Mouse (Mus musculus) limb, embryonic 12.5 days (tissue): ENCODE measurements around the gene Evx2. TPM values are rescaled to one million over a fixed set of nuclear protein-coding genes. Genes with fewer than 3 reads are reported as not detected.

Experiments
- ATAC-seq: fragments of 200-750 bp; cut with Nextera tagmentation; 2 replicates; pipeline ENCODE4 v1.8.0; 2017; ENCODE audit warnings: low read depth, moderate TSS enrichment; ENCODE audit not compliant: insufficient number of reproducible peaks, insufficient read depth, low FRiP score, low TSS enrichment
- H3K27ac ChIP-seq: fragments of 300-500 bp; sonication (generic); 2 replicates; pipeline ENCODE4 v1.5.1; 2016; ENCODE audit warnings: mild to moderate bottlenecking, moderate library complexity
- H3K27me3 ChIP-seq: fragments of 300-500 bp; sonication (generic); 2 replicates; pipeline ENCODE4 v1.6.1; 2016; ENCODE audit warnings: mild to moderate bottlenecking, moderate library complexity
- H3K36me3 ChIP-seq: fragments of 300-500 bp; sonication (generic); 2 replicates; pipeline ENCODE4 v1.6.1; 2016; ENCODE audit warnings: mild to moderate bottlenecking, moderate library complexity
- H3K4me1 ChIP-seq: fragments of 300-500 bp; sonication (generic); replicated peaks from 2 replicates; pipeline ENCODE4 v1.6.1; 2016
- H3K4me2 ChIP-seq: fragments of 300-500 bp; sonication (generic); 2 replicates; pipeline ENCODE4 v1.6.1; 2016; ENCODE audit warnings: mild to moderate bottlenecking, moderate library complexity
- H3K4me3 ChIP-seq: fragments of 300-500 bp; sonication (generic); replicated peaks from 2 replicates; pipeline ENCODE4 v1.5.1; 2016; ENCODE audit warnings: mild to moderate bottlenecking
- H3K9ac ChIP-seq: fragments of 300-500 bp; sonication (generic); replicated peaks from 2 replicates; pipeline ENCODE4 v1.6.1; 2016; ENCODE audit warnings: mild to moderate bottlenecking, moderate library complexity
- H3K9me3 ChIP-seq: fragments of 300-500 bp; sonication (generic); 2 replicates; pipeline ENCODE4 v1.6.1; 2016; ENCODE audit warnings: mild to moderate bottlenecking, moderate library complexity
- WGBS: fragments of 180-500 bp; shearing (Covaris S2); methylation state at CpG from one replicate; pipeline ENCODE4 v1.1.7; 2016; 5-methylcytosine and 5-hydroxymethylcytosine counted together
- polyA plus RNA-seq: library from polyadenylated mRNA; unstranded; fragments of >200 nt; fragmentation: Nextera tagmentation; extraction: Ambion mirVana; gene quantifications from 2 replicates; pipeline ENCODE4 v1.2.1, GENCODE M21; 2016

The Evx2 gene
- polyA plus RNA-seq, 1 experiment from 2014 or later = 8.3 TPM

DNA sequence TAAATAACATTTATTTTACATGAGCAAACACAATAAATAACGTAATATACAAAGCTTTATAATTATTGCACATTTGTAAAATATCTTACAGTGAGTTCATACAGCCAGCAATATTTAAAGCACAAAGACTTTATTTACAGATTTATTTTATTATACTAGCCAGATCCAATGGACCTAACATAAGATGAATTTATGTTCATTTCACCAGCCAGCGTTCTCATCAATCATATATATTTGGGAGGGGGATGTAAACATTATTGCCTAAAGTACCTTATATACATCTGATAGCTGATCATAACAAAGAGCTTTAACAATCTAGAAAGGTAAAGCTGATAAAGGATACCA, 6.4 kb downstream of the Evx2 start:
- WGBS = 36% methylated on average over 2 of the region's 2 CpGs
- Histone ChIP-seq H3K9me3 (no peaks in the 10 kb centered on the region), H3K4me1 (peaks cover 44% of the 10 kb centered on the region), H3K27me3 (peaks cover 76% of the 10 kb centered on the region), H3K9ac (no peak overlapping the region), H3K36me3 (0 out of 2 replicates have a peak, but pooled peaks cover 8% of the 10 kb centered on the region), H3K27ac (no peak overlapping the region), H3K4me3 (no peak overlapping the region), H3K4me2 (no peak overlapping the region)
- ATAC-seq = no peak

DNA sequence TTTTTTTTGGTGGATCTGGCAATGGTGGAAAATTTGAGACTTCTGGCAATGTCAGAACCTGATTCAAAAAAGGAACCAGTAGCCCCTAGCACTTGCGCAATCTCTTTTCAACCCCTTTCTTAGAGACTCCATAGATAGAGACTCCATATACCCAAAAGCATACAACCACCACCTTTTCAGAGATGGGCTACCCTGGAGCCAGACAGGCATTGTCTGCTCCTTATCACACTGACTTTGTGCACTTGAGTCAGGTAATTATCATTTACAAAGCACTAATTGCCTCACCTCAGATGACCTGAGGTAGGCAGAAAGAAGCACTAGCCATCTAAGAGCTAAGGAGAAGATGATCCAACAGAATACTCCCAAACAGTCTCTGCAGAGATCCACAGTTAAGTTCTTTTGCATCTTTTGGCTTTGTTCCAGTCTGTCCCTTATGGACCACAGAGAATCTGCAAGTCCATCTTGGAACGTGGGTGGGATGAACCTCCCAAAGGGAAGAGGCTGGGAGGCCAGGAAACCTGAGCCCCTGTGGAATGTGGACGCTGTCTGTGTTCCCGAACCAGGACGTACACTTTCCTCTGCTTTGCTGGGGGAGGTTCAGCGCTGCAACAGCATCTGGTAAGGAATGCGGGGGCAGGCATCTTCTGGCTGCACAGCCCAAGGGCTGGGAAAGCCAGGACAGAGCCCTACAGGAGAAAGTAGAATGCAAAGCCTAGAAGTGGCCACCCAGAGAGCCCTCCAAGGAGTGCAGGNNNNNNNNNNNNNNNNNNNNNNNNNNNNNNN, 12.1 kb downstream of the Evx2 start:
- peak overlapping the region; percentile 44 for H3K4me2 ChIP-seq
- no peaks in the 10 kb centered on the region for H3K9me3 ChIP-seq
- no peaks in the 10 kb centered on the region for H3K36me3 ChIP-seq
- 18% methylated on average over 7 of the region's 7 CpGs for WGBS
- no peak overlapping the region for H3K4me3 ChIP-seq
- H3K27me3 ChIP-seq = peaks cover 76% of the 10 kb centered on the region
- peaks cover 34% of the 10 kb centered on the region for H3K4me1 ChIP-seq
- no peak for ATAC-seq
- H3K9ac ChIP-seq = no peak overlapping the region
- no peak overlapping the region for H3K27ac ChIP-seq

DNA sequence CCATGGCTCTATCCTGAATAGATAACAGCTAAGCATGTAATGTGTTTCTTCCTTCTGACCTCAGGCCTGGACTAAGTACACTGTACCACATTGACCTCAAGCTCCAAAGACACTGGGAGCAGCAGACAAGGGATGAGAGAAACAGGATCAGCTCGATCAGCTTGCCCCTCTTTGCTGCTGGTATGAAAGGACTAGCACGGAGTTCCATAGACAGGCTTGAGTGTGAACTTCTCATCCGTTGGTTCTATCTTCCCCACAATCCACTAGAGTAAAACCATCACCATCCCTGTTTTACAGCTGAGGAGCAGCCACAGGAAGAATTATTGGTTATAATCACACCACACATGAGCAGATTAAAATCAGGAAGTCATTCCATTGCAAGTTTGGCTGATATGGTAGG, 13.7 kb downstream of the Evx2 start:
- WGBS = 79% methylated on average over 3 of the region's 3 CpGs
- H3K9me3 ChIP-seq = no peaks in the 10 kb centered on the region
- no peak overlapping the region for H3K27ac ChIP-seq
- H3K36me3 ChIP-seq = no peaks in the 10 kb centered on the region
- H3K9ac ChIP-seq = no peak overlapping the region
- H3K4me3 ChIP-seq = no peak overlapping the region
- no peak overlapping the region for H3K4me2 ChIP-seq
- H3K4me1 ChIP-seq = peaks cover 32% of the 10 kb centered on the region
- peaks cover 65% of the 10 kb centered on the region for H3K27me3 ChIP-seq
- no peak for ATAC-seq

DNA sequence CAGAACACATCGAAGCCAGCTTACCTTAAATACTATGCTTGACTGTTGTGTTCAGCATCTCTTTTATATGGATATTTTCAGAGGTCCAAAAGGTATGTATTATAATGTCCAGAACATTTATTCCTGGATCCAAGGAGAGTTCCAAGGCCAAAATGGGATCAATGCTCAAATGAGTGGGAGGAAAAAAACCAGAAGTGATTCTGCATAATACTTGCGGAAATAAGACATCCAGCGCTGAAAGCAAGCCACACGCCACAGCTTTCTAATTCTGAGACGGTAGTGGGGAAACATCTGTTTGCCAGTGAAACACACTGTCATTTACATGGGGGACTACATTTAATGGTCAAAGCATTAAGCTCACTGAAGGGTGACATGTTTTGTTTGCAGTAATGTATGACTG, 16.9 kb downstream of the Evx2 start:
- H3K4me2 ChIP-seq = no peak overlapping the region
- H3K9me3 ChIP-seq = no peaks in the 10 kb centered on the region
- H3K27ac ChIP-seq = no peak overlapping the region
- no peak overlapping the region for H3K4me3 ChIP-seq
- H3K9ac ChIP-seq = no peak overlapping the region
- 60% methylated on average over 5 of the region's 5 CpGs for WGBS
- ATAC-seq = no peak
- H3K36me3 ChIP-seq = no peaks in the 10 kb centered on the region
- peaks cover 39% of the 10 kb centered on the region for H3K27me3 ChIP-seq
- peaks cover 3% of the 10 kb centered on the region for H3K4me1 ChIP-seq

DNA sequence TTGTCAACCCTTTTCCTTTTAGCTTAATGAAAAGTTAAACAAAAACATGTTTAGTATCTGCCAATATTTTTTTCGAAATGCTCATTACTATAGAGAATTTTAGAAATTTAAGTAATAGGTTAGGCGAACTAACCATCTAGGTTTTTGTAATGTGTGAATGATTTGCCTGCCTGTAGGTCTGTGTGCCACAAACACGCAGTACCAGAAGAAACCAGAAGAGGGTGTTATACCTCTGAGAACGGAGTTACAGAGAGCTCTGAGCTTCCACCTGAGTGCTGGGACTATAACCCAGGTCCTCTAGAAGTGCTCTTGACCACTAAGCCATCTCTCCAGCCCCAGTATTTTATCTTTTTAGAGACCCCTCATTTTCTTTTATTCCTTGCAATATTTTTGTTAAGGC, 23.9 kb downstream of the Evx2 start:
- H3K9ac ChIP-seq = no peak overlapping the region
- no peak for ATAC-seq
- no peaks in the 10 kb centered on the region for H3K4me1 ChIP-seq
- H3K4me2 ChIP-seq = no peak overlapping the region
- WGBS = 67% methylated on average over 4 of the region's 4 CpGs
- H3K27me3 ChIP-seq = 0 out of 2 replicates have a peak, but pooled peaks cover 4% of the 10 kb centered on the region
- peaks cover 6% of the 10 kb centered on the region; the same call in 1 of the 2 replicates for H3K9me3 ChIP-seq
- no peak overlapping the region for H3K27ac ChIP-seq
- no peak overlapping the region for H3K4me3 ChIP-seq
- H3K36me3 ChIP-seq = no peaks in the 10 kb centered on the region

DNA sequence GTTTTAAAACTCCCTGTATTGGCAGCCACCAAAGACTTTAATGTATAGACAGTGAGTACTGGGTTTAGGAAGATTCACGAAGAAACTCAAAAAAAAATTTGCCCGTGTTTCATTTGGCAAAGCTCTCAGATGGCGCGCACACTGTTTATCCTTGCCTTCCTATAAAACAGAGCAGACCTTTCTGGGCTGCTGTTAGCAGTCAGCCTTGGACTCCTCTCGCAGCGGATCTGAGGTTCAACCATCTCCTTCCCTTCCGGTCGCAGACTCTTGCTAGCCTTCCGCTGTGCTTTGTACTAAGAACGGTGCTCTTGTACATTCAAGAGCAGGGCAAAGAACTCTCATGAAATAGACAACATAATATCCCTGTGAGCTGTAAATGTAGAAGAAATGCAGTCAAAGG, 39.0 kb downstream of the Evx2 start:
- peak overlapping the region; percentile 53 for H3K4me2 ChIP-seq
- H3K27ac ChIP-seq = peak overlapping the region; percentile 95
- no peak for ATAC-seq

DNA sequence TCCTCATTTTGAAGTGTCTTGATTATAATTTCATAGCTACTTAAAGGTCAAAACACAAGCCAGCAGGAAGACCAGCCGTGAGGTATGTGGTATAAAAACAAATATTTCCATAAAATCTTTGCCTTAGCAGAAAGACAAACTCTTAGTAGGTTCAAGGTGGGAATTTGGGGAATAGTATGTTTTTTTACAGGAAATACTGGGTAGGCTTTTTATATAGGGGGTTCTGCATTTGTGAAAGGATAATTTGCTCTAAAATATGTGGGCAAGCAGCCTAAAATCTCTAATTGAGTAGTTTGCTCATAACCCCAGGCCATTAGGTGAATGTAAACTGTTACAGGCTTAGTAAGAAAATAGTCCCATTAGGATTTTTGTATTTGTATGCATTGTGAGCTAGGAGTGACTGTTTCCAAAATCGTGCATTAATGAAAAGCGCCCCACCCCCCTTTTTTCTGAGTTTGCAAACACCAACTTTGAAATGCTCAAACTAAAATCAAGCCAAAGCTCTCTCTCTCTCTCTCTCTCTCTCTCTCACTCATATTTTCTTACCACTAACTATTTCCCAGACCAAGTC, 39.6 kb downstream of the Evx2 start:
- H3K9ac ChIP-seq = no peak overlapping the region
- ATAC-seq = peak; percentile 70; the same call in 1 of the 2 replicates
- H3K4me1 ChIP-seq = peaks cover 24% of the 10 kb centered on the region
- no peaks in the 10 kb centered on the region for H3K9me3 ChIP-seq
- 31% methylated on average over 3 of the region's 3 CpGs for WGBS
- H3K27ac ChIP-seq = peak overlapping the region; percentile 95
- no peak overlapping the region for H3K4me3 ChIP-seq
- no peaks in the 10 kb centered on the region for H3K36me3 ChIP-seq
- peak overlapping the region; percentile 53 for H3K4me2 ChIP-seq
- no peaks in the 10 kb centered on the region for H3K27me3 ChIP-seq

More for the DNA sequence above, 39.0 kb downstream of the Evx2 start:
- Histone ChIP-seq H3K4me3 (peak overlapping the region; percentile 17; the same call in 1 of the 2 replicates), H3K4me1 (peaks cover 24% of the 10 kb centered on the region), H3K27me3 (no peaks in the 10 kb centered on the region), H3K9me3 (no peaks in the 10 kb centered on the region), H3K9ac (peak overlapping the region; percentile 48; the same call in 1 of the 2 replicates), H3K36me3 (no peaks in the 10 kb centered on the region)
- WGBS = 46% methylated on average over 10 of the region's 10 CpGs

DNA sequence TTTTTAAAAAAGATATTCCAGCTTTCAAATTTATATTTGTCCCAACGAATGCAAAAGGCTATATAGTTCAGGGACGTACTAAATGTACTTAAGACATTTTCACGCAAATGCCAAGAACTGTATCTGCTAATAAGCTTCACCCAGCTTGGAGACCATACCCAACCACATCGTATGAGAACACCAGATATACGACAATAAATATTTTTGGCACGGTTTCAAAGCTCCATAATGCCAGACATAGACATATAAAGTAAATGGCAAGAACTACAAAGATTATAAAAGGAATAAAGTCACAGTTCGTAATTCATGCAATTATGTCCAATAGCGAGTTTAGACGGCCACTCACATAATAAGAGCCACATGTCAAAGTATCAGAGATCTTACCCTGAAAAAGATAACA, 41.7 kb downstream of the Evx2 start:
- H3K36me3 ChIP-seq = no peaks in the 10 kb centered on the region
- no peak for ATAC-seq
- WGBS = 30% methylated on average over 9 of the region's 9 CpGs
- peaks cover 24% of the 10 kb centered on the region for H3K4me1 ChIP-seq
- peak overlapping the region; percentile 20; the same call in 1 of the 2 replicates for H3K4me2 ChIP-seq
- no peak overlapping the region for H3K4me3 ChIP-seq
- H3K27ac ChIP-seq = no peak overlapping the region
- H3K9me3 ChIP-seq = peaks cover 9% of the 10 kb centered on the region; the same call in 1 of the 2 replicates
- H3K9ac ChIP-seq = no peak overlapping the region
- H3K27me3 ChIP-seq = no peaks in the 10 kb centered on the region

DNA sequence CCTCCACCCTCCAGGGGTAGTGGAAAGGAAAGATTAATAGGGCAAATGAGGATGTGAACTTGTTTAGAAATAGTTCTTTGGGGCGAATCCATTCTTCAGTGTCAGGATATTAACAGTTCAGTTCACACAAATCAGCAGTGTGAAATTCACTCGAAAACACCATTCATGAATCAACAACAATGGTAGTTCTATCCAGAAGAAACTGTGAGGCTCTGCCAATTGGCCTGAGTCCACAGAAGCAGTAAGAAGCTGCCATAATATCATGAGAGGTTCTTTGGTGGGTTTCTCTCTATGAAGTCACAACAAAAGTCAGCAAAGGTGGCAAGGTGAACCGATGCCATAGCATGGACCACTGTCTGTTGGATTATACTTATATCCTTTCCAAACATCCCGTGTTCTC, 48.0 kb downstream of the Evx2 start:
- Histone ChIP-seq H3K9me3 (peaks cover 14% of the 10 kb centered on the region; the same call in 1 of the 2 replicates), H3K4me3 (no peak overlapping the region), H3K36me3 (no peaks in the 10 kb centered on the region), H3K27me3 (no peaks in the 10 kb centered on the region), H3K4me1 (no peaks in the 10 kb centered on the region), H3K27ac (no peak overlapping the region), H3K4me2 (no peak overlapping the region), H3K9ac (no peak overlapping the region)
- 85% methylated on average over 4 of the region's 4 CpGs for whole genome bisulfite sequencing
- no peak for ATAC-seq

DNA sequence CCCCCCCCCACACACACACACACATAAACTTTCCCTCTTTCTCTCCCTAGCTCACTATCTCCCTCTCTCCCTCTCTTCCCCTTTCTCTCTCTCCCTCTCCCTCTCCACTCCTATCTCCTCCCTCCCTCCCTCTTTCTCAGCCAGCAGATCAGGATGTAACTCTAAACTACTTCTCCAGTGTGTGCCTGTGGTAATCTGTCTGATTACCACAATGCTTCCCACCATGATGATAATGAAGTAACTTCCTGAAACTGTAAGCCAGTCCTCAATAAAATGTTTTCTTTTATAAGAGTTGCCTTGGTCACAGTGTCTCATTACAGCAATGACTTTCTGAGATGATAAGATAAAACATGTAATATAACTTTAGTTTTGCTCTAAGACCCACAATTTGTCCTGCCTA, 50.0 kb downstream of the Evx2 start:
- Histone ChIP-seq H3K4me3 (no peak overlapping the region), H3K27me3 (no peaks in the 10 kb centered on the region), H3K4me1 (no peaks in the 10 kb centered on the region), H3K9me3 (peaks cover 13% of the 10 kb centered on the region; the same call in 1 of the 2 replicates), H3K9ac (no peak overlapping the region), H3K4me2 (no peak overlapping the region), H3K36me3 (no peaks in the 10 kb centered on the region), H3K27ac (no peak overlapping the region)
- ATAC-seq = no peak

DNA sequence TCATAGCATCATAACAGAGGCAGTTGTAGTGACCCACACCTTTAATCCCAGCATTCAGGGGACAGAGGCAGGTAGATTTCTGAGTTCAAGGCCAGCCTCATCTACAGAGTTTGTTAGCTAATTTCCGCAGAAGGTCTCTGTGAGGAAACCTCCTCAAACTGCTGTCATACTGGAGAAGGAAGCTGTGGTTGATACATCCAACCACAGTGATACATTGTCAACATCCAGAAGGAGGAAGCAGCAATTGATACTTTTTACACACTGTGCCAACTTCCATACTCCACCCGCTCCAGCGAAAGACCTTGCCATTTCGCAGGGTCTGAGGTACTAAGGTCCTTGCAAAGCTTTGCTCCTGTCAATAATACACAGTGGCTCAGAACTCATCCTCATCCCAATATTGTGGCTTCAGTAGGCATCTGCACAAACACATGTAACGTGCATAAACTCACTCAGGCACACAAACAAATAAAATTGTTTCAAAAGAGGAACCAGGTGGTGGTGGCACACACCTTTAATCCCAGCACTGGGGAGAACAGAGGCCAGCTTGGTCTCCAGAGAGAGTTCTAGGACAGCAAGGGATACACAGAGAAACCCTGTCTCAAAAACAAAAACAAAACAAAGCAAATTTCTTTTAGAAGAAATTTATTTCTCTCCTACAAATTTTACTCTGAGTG, 53.1 kb downstream of the Evx2 start:
- 87% methylated on average over 5 of the region's 5 CpGs for WGBS
- no peak overlapping the region for H3K27ac ChIP-seq
- H3K36me3 ChIP-seq = no peaks in the 10 kb centered on the region
- H3K4me3 ChIP-seq = no peak overlapping the region
- no peak overlapping the region for H3K4me2 ChIP-seq
- no peaks in the 10 kb centered on the region for H3K27me3 ChIP-seq
- no peak overlapping the region for H3K9ac ChIP-seq
- ATAC-seq = no peak
- peaks cover 10% of the 10 kb centered on the region; the same call in 1 of the 2 replicates for H3K4me1 ChIP-seq
- H3K9me3 ChIP-seq = no peaks in the 10 kb centered on the region
